Mouse (Mus musculus) hindbrain, embryonic 16.5 days (tissue): ENCODE measurements around the gene Exosc1. TPM values are rescaled to one million over a fixed set of nuclear protein-coding genes. Genes with fewer than 3 reads are reported as not detected.

Experiments
- ATAC-seq: fragments of 200-750 bp; cut with Nextera tagmentation; 2 replicates; pipeline ENCODE4 v1.8.0; 2017; ENCODE audit warnings: moderate TSS enrichment, moderate library complexity
- H3K27ac ChIP-seq: fragments of 300-500 bp; sonication (generic); 2 replicates; pipeline ENCODE4 v1.5.1; 2014; ENCODE audit warnings: low read depth, mild to moderate bottlenecking, control low read depth, low read length, moderate library complexity
- H3K27me3 ChIP-seq: fragments of 300-500 bp; sonication (generic); replicated peaks from 2 replicates; pipeline ENCODE4 v1.6.1; 2014; ENCODE audit warnings: low read length; ENCODE audit not compliant: control insufficient read depth, insufficient read depth
- H3K36me3 ChIP-seq: fragments of 300-500 bp; sonication (generic); 2 replicates; pipeline ENCODE4 v1.6.1; 2014; ENCODE audit warnings: mild to moderate bottlenecking, low read length, moderate library complexity, mixed read lengths; ENCODE audit not compliant: control insufficient read depth, insufficient read depth
- H3K4me1 ChIP-seq: fragments of 300-500 bp; sonication (generic); 2 replicates; pipeline ENCODE4 v1.6.1; 2014; ENCODE audit warnings: low read depth, low read length; ENCODE audit not compliant: control insufficient read depth, insufficient read depth
- H3K4me2 ChIP-seq: fragments of 300-500 bp; sonication (generic); 2 replicates; pipeline ENCODE4 v1.6.1; 2014; ENCODE audit warnings: mild to moderate bottlenecking, low read length, control low read depth, moderate library complexity
- H3K4me3 ChIP-seq: fragments of 300-500 bp; sonication (generic); 2 replicates; pipeline ENCODE4 v1.5.1; 2014; ENCODE audit warnings: mild to moderate bottlenecking, low read length, control low read depth, moderate library complexity
- H3K9ac ChIP-seq: fragments of 300-500 bp; sonication (generic); 2 replicates; pipeline ENCODE4 v1.6.1; 2014; ENCODE audit warnings: low read depth, mild to moderate bottlenecking, control low read depth, low read length, moderate library complexity
- H3K9me3 ChIP-seq: fragments of 300-500 bp; sonication (generic); 2 replicates; pipeline ENCODE4 v1.6.1; 2014; ENCODE audit warnings: mild to moderate bottlenecking, low read length, moderate library complexity; ENCODE audit not compliant: control insufficient read depth
- WGBS: fragments of 180-500 bp; shearing (Covaris S2); extraction: QIAGEN DNeasy Blood & Tissue Kit; methylation state at CpG from one replicate; pipeline ENCODE4 v1.1.7; 2014; 5-methylcytosine and 5-hydroxymethylcytosine counted together
- polyA plus RNA-seq: library from polyadenylated mRNA; unstranded; fragments of >200 nt; fragmentation: Nextera tagmentation; extraction: Ambion mirVana; gene quantifications from 2 replicates; pipeline ENCODE4 v1.2.1, GENCODE M21; 2015

Gene Exosc1
- polyA plus RNA-seq, 1 experiment from 2014 or later: 52.4 TPM

- WGBS: 96% methylated on average over 7 of the region's 7 CpGs
- no peak overlapping the region for H3K27ac ChIP-seq
- ATAC-seq: no peak
- no peaks in the 10 kb centered on the region for H3K27me3 ChIP-seq
- H3K9me3 ChIP-seq: no peaks in the 10 kb centered on the region
- H3K4me2 ChIP-seq: no peak overlapping the region
- no peak overlapping the region for H3K9ac ChIP-seq
- H3K4me3 ChIP-seq: no peak overlapping the region
- no peaks in the 10 kb centered on the region; the same call in 1 of the 2 replicates for H3K4me1 ChIP-seq
- H3K36me3 ChIP-seq: peaks cover 10% of the 10 kb centered on the region; the same call in 1 of the 2 replicates
These were observed 36.4 kb upstream of the Exosc1 start for GRCm38 (mm10) chr19:41969618-41970017.

GRCm38 (mm10) chr19:41953574-41953973 is 20.4 kb upstream of the Exosc1 start:
- H3K4me1 ChIP-seq: no peaks in the 10 kb centered on the region
- H3K36me3 ChIP-seq: peaks cover 49% of the 10 kb centered on the region
- H3K9ac ChIP-seq: no peak overlapping the region
- H3K4me2 ChIP-seq: no peak overlapping the region
- H3K27me3 ChIP-seq: no peaks in the 10 kb centered on the region
- H3K4me3 ChIP-seq: no peak overlapping the region
- no peaks in the 10 kb centered on the region for H3K9me3 ChIP-seq
- whole genome bisulfite sequencing: 91% methylated on average over 3 of the region's 3 CpGs
- no peak for ATAC-seq
- H3K27ac ChIP-seq: no peak overlapping the region

- ATAC-seq: no peak
- Histone ChIP-seq H3K4me2 (no peak overlapping the region), H3K27me3 (no peaks in the 10 kb centered on the region), H3K36me3 (peaks cover 50% of the 10 kb centered on the region), H3K27ac (no peak overlapping the region), H3K9ac (no peak overlapping the region), H3K4me3 (no peak overlapping the region), H3K9me3 (no peaks in the 10 kb centered on the region), H3K4me1 (no peaks in the 10 kb centered on the region)
- 87% methylated on average over 4 of the region's 4 CpGs for WGBS
These were observed 19.1 kb upstream of the Exosc1 start for GRCm38 (mm10) chr19:41952287-41952686.

GRCm38 (mm10) chr19:41943841-41944240 is 10.6 kb upstream of the Exosc1 start:
- H3K27me3 ChIP-seq: no peaks in the 10 kb centered on the region
- 92% methylated on average over 7 of the region's 7 CpGs for WGBS
- no peak for ATAC-seq
- peaks cover 60% of the 10 kb centered on the region for H3K36me3 ChIP-seq
- no peaks in the 10 kb centered on the region for H3K9me3 ChIP-seq
- no peak overlapping the region for H3K4me3 ChIP-seq
- no peak overlapping the region for H3K9ac ChIP-seq
- H3K4me2 ChIP-seq: no peak overlapping the region
- no peaks in the 10 kb centered on the region for H3K4me1 ChIP-seq
- H3K27ac ChIP-seq: no peak overlapping the region

GRCm38 (mm10) chr19:41938539-41938938 is 5.3 kb upstream of the Exosc1 start:
- Histone ChIP-seq H3K27me3 (no peaks in the 10 kb centered on the region), H3K27ac (no peak overlapping the region), H3K4me3 (no peak overlapping the region), H3K4me2 (no peak overlapping the region), H3K9me3 (no peaks in the 10 kb centered on the region), H3K4me1 (peaks cover 10% of the 10 kb centered on the region), H3K9ac (no peak overlapping the region), H3K36me3 (peaks cover 36% of the 10 kb centered on the region)
- 92% methylated on average over 5 of the region's 5 CpGs for WGBS
- no peak for ATAC-seq

- no peaks in the 10 kb centered on the region for H3K9me3 ChIP-seq
- H3K4me1 ChIP-seq: peaks cover 18% of the 10 kb centered on the region
- no peak overlapping the region for H3K4me3 ChIP-seq
- no peak overlapping the region for H3K27ac ChIP-seq
- H3K36me3 ChIP-seq: peaks cover 22% of the 10 kb centered on the region
- H3K27me3 ChIP-seq: no peaks in the 10 kb centered on the region
- H3K9ac ChIP-seq: no peak overlapping the region
- no peak overlapping the region for H3K4me2 ChIP-seq
- WGBS: 91% methylated on average over 1 of the region's 1 CpGs
- no peak for ATAC-seq
These were observed 2.7 kb upstream of the Exosc1 start for GRCm38 (mm10) chr19:41935921-41936320.

- H3K9me3 ChIP-seq: no peaks in the 10 kb centered on the region
- peaks cover 18% of the 10 kb centered on the region for H3K36me3 ChIP-seq
- H3K4me2 ChIP-seq: peak overlapping the region; percentile 72
- peak overlapping the region; percentile 72 for H3K4me3 ChIP-seq
- no peak overlapping the region for H3K27ac ChIP-seq
- peak overlapping the region; percentile 81 for H3K9ac ChIP-seq
- no peak for ATAC-seq
- 27% methylated on average over 6 of the region's 6 CpGs for WGBS
- no peaks in the 10 kb centered on the region for H3K27me3 ChIP-seq
- H3K4me1 ChIP-seq: peaks cover 18% of the 10 kb centered on the region
These were observed 901 bp upstream of the Exosc1 start for GRCm38 (mm10) chr19:41934124-41934523.

GRCm38 (mm10) chr19:41932686-41933085 is 537 bp downstream of the Exosc1 start:
- under 1% methylated on average over 28 of the region's 28 CpGs for WGBS
- no peak; the same call in 1 of the 2 replicates for ATAC-seq

GRCm38 (mm10) chr19:41920412-41921067 is 12.7 kb downstream of the Exosc1 start:
- Histone ChIP-seq H3K4me2 (no peak overlapping the region), H3K9me3 (no peaks in the 10 kb centered on the region), H3K27me3 (no peaks in the 10 kb centered on the region), H3K9ac (no peak overlapping the region), H3K36me3 (peaks cover 36% of the 10 kb centered on the region), H3K27ac (no peak overlapping the region), H3K4me3 (no peak overlapping the region), H3K4me1 (no peaks in the 10 kb centered on the region)
- 79% methylated on average over 5 of the region's 5 CpGs for WGBS
- no peak for ATAC-seq

More at GRCm38 (mm10) chr19:41932686-41933085, 537 bp downstream of the Exosc1 start:
- Histone ChIP-seq H3K9ac (peak overlapping the region; percentile 65), H3K4me2 (peak overlapping the region; percentile 80), H3K4me1 (peaks cover 18% of the 10 kb centered on the region), H3K9me3 (no peaks in the 10 kb centered on the region), H3K27ac (peak overlapping the region; percentile 63), H3K4me3 (peak overlapping the region; percentile 72), H3K36me3 (peaks cover 8% of the 10 kb centered on the region; the same call in 1 of the 2 replicates), H3K27me3 (no peaks in the 10 kb centered on the region)
